15 mouse cellular contexts compared by ENCODE assay signal in the genomic region with DNA sequence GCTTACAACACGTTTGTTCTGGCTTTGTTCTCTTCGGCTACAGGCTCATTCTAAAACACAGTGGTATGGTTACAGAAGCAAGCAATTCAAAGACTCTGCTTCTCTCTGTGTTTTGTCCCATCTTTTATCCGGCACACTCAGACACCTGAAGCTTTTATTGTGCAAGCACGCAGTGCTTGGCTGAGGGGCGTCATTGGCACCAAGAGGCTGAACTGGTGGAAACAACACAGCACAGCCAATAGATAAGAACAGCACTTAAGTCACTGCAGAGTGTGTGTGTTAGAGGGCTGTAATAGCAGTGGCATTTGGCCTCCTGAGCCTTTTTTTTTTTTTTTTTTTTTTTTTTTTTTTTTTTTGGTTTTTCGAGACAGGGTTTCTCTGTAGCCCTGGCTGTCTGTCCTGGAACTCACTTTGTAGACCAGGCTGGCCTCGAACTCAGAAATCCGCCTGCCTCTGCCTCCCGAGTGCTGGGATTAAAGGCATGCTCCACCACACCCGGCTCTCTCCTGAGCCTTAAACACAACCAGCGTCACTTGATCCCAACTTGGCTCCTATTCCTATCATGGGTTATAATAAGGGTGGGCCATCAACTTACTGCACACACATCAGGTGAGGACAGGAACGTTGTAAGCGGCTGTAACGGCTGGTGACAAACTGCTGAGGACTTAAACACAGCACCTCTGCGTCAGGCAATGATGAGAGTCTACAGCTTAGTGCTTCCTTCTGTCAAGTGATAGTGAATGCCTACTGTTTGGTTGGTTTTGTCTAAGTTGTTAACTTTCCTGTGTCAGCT. TPM values are rescaled to one million over a fixed set of nuclear protein-coding genes. Genes with fewer than 3 reads are reported as not detected.
"Had no signal": no experiment of that assay in that cellular context is flagged by ENCODE, and none has a peak within 500 bp of the region (broad histone marks: within the 10 kb centered on the region; RNA-seq: fewer than 3 reads in every experiment).

No protein-coding gene starts in this region.

- H3K36me3 ChIP-seq: limb, embryonic 10.5 days; liver, embryonic 15.5 days; midbrain, embryonic 12.5 days had no signal

- H3K27ac ChIP-seq: kidney, postnatal 0 days; layer of hippocampus, adult 2 months; limb, embryonic 10.5 days; liver, embryonic 15.5 days; macrophage; midbrain, embryonic 12.5 days had no signal

- H3K4me3 ChIP-seq: layer of hippocampus, adult 2 months; limb, embryonic 10.5 days; liver, embryonic 15.5 days; megakaryocyte, embryonic 14.5 days; midbrain, embryonic 12.5 days had no signal

- H3K9me3 ChIP-seq: limb, embryonic 10.5 days; liver, embryonic 15.5 days had no signal

- DNase-seq: kidney, postnatal 4 days; lung, embryonic 14.5 days; lung, postnatal 14 days; right cerebral cortex, postnatal 14 days; thymus, postnatal 36 days had no signal

- H3K27me3 ChIP-seq: liver, embryonic 15.5 days; midbrain, embryonic 12.5 days had no signal

- H3K9ac ChIP-seq: liver, embryonic 15.5 days; lung, embryonic 14.5 days; midbrain, embryonic 12.5 days had no signal

- ATAC-seq: midbrain, embryonic 16.5 days had no signal

- H3K4me2 ChIP-seq: liver, embryonic 11.5 days; liver, embryonic 15.5 days; lung, embryonic 14.5 days; midbrain, embryonic 12.5 days had no signal

- H3K4me1 ChIP-seq: limb, embryonic 10.5 days; liver, embryonic 15.5 days; megakaryocyte, embryonic 14.5 days; midbrain, embryonic 12.5 days had no signal

RNA-seq across cellular contexts. Expression of a gene that starts 5.5 kb away (rescaled TPM):
- polyA plus RNA-seq: macrophage; midbrain, embryonic 12.5 days; midbrain, embryonic 16.5 days; small intestine, adult 2 months had no signal
